Mouse (Mus musculus): ENCODE results near the gene Meis3.
A peak's percentile ranks its signal among the peaks of the same experiment; 100 is the strongest.

Meis3 gene

DNA sequence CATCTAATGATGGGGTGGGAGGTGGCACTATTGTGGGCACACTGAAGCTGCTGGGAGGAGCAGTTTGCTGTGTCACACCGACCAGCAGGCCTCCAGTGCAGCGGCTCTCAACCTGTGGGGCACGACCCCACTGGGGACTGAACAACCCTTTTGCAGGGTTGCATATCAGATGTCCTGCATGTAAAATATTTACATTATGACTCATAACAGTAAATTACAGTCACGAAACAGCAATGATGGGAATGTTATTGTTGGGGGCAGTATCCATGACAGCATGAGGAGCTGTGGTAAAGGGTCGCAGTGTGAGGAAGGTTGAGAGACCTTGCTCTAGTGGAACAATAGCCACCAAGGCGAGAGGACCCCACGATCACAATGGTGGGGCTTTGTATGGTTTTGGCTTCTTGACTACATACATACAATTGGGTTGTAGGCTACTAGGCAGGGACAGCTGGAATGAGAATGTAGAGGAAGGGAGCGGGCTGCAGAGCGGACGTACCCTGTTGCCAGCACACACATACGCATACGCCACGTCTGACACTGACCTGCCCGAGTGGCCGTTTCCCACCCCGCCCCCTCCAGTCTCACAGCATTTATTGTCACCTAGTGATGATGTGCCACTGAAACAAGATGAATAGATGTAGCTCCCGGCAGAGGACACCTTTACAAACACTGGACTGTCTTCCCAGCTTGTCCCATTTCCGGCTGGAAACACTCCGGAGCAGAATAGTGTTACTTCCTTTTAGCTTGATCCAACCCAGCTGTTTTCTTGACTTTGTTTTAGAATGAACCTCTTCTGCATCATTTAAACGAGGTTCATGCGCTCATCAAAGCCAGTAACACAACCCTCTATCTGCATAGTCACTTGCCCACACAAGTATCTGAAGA, 34.1 kb downstream of the Meis3 start:
- no peak for DNase-seq (ENCODE audit: low spot score in 2 of 2)

DNA sequence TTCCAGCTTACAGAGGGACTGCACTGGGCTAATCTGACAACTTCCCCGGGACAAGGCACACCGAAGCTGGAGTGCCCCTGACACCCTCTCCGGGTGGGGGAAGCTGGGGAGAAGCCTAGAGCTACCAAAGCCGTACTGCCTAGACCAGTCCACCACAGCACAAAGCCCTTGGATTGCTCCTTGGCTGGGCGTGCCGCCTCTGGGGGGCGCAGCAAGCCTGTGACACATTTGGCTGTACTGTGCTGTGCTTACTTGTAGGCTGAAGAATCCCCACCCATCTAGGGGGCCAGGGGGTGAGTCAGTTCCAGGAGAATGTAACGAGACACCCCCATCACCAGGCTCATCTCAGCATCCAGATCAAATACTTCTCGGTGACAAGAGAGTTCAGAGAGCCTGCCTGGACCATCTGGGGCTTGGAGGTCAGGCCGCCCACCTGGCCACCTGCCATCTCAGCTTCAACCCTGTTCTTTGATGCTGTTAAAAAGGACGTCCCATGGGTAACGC, 36.0 kb downstream of the Meis3 start:
- DNase-seq (ENCODE audit: low spot score in 2 of 2), result no peak

DNA sequence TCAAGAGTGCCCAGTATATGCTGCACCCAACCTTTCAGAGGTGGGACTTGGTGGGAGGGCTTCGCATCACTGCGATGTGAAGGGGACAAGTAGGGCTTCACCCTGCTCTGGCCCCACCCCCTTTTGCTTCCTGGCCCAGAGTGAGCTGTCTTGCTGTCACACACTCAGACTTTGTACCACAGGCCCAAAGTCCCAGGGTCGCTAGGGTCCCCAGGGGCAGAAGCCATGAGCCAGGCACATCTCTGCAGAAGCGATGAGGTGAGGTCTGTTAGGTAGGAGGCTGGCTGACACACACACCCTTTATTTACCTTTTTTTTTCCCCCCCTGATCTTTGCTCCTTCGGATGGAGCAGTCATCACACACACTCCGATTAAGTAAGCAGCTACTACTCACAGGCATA, 38.3 kb downstream of the Meis3 start:
- DNase-seq (ENCODE audit: low spot score in 2 of 2), result no peak

DNA sequence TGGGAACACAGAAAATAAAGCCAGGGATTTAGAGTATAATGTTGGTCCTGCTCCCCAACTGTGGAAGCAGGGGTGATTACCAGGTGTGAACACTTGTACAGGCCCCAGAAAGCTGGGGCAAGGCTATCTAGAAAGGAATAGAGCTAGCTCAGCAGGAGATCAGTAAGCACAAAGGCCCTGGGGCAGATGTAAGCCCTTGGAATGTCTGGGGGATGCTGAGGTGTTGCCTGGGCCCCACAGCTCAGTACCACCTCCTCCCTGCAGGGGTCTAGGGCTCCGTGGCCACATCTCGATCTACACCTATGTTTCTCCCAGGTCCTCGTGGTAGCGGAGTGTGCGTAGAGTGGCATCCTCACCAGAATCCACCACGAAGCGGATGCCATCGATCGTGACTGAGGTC, 39.1 kb downstream of the Meis3 start:
- DNase-seq (ENCODE audit: low spot score in 2 of 2), result no peak

DNA sequence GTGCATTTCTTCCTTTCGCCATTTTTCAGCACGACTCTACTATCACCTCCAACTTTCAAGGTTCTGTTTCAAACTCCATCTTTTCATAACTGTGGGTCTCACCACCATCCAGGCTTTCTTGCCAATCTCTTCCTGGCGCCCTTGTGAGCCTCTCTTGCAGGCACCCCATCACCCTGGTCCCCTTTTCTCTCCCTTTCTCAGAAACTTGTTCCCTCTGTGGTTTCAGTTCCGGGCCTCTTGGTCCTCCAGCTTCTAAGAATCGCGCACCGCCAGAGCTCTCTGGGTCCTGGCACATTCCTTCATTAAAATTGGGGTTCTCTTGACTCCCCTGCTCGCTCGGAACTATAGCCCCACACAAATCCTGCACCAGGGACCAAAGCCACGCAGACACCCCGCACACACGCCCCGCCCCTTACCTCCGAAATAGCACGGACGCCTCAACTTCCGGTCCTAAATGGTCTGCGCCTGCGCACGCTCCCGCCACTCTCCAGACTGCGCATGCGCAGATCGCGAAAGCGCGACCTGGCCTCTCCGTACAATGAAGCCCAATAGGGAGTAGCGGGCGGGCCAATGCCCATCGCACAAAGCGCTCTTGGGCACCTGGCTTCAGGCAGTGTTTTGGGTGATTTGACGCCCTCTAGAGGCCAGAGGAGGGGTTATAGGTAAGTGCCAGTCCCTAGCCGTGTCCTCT, 46.8 kb downstream of the Meis3 start, which contains the start of gene Dhx34:
Dhx34 (minus strand) TSS at position 456 of the 691 bp plus-strand sequence.
- peak; percentile 90 to 95 for DNase-seq (ENCODE audit: low spot score in 2 of 2)

DNA sequence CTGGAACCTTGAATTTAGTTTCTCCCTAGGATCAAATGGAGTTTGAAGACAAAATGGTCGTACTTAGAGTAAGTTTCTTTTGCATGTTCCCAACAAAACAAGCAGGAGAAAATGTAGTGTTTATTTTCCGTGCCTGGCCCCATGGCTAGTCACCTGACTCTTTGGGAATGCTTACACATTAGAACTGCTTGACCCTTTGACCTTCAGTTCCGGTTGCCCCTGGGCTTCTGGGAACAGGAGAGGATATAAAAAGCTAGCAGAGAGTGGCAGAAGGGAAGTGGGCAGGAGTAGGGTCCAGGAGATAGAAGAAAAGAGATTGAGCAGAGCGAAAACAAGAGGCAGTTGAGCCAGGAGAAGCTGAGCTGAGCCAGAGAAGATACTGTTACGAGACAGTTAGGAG, 55.0 kb downstream of the Meis3 start:
- DNase-seq (ENCODE audit: low spot score in 2 of 2), result no peak

All from frontal cortex, postnatal 10 days (tissue).